ENCODE assay signal across 8 mouse cellular contexts in the genomic region with DNA sequence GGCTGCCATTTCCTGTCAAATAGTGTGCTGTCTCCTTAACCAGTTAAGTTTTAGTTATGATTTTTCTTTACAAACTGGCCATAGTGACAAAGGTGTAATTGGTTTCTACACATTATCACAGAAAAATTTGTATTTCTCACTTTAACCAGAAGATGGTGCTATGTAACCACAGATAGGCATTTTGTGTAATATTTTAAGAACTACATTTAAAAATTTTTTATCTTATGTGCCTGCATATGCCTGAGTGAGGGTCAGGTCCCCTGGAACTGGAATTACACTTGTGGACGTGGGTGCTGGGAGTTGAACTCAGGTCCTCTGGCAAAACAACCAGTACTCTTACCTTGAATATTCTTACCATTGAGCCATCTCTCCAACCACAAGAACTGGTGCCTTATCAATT. TPM values are rescaled to one million over a fixed set of nuclear protein-coding genes. Genes with fewer than 3 reads are reported as not detected.
DNase-seq lines count a peak whose midpoint lies in the region; ATAC-seq and TF ChIP-seq lines count a peak whose summit lies in the region.

No protein-coding gene starts in this region.

- intact Hi-C loops in left cerebral cortex, adult 2 months (cut with DNase I) = loop anchor here (1.0 to 5.0 kb wide), 2 partner anchors 344 to 482 kb away; no protein-coding TSS in a partner anchor

- H3K4me1 ChIP-seq in ES-E14 (ENCODE audit: control insufficient read depth in 2 of 2, insufficient read depth in 2 of 2, low read length in 2 of 2, poor library complexity in 1 of 2) = peaks cover 0 to 3% of the 10 kb centered on the region in 2 experiments; a peak in 1 of 4 replicates
- no peaks in the 10 kb centered on the region for H3K4me1 ChIP-seq in midbrain, postnatal 0 days (ENCODE audit: insufficient read depth, low read length)

- H3K4me2 ChIP-seq in midbrain, postnatal 0 days (ENCODE audit: low read depth, low read length, poor library complexity, severe bottlenecking) = no peak overlapping the region

- H3K9ac ChIP-seq in ES-E14 (ENCODE audit: insufficient read depth, low read depth, low read length, poor library complexity, severe bottlenecking) = no peak overlapping the region
- H3K9ac ChIP-seq in midbrain, postnatal 0 days (replicated peaks; ENCODE audit: low read length, poor library complexity, severe bottlenecking) = no peak overlapping the region

- in situ Hi-C loops in ES-E14 (cut with MboI; ENCODE audit: low sequenced_read_pairs in 2 of 2, unreplicated experiment in 2 of 2) = loop anchor here (10.0 to 25.0 kb wide), 3 partner anchors 304 to 344 kb away; no protein-coding TSS in a partner anchor

- H3K27ac ChIP-seq in left cerebral cortex, adult 2 months = no peak overlapping the region
- no peak overlapping the region for H3K27ac ChIP-seq in ES-E14 (ENCODE audit: insufficient read depth, low read depth, low read length, poor library complexity, severe bottlenecking)
- no peak overlapping the region for H3K27ac ChIP-seq in midbrain, postnatal 0 days (ENCODE audit: low read depth, low read length)

- no peaks in the 10 kb centered on the region for H3K9me3 ChIP-seq in ES-E14 (ENCODE audit: control insufficient read depth, insufficient read depth, low read depth, low read length)
- H3K9me3 ChIP-seq in midbrain, postnatal 0 days (ENCODE audit: low read length) = no peaks in the 10 kb centered on the region

- ATAC-seq in midbrain, postnatal 0 days (ENCODE audit: low FRiP score) = no peak

- H3K36me3 ChIP-seq in ES-E14 (ENCODE audit: control insufficient read depth, insufficient read depth, low read length, poor library complexity, severe bottlenecking) = peaks cover 25% of the 10 kb centered on the region
- H3K36me3 ChIP-seq in midbrain, postnatal 0 days (ENCODE audit: insufficient read depth, low read length) = peaks cover 3% of the 10 kb centered on the region; the same call in 1 of the 2 replicates

- TF ChIP-seq CTCF in left cerebral cortex, adult 2 months (IDR thresholded peaks at IDR 0.05) = peak; percentile 78
- TF ChIP-seq CTCF in midbrain, postnatal 0 days (IDR thresholded peaks at IDR 0.05) = peak; percentile 81

- DNase-seq in embryo, embryonic 10.5 days (ENCODE audit: low spot score) = peak; percentile 44
- DNase-seq in embryo, embryonic 9.5 days (ENCODE audit: extremely low spot score) = no peak
- no peak for DNase-seq in left cerebral cortex, adult 2 months (ENCODE audit: extremely low spot score in 1 of 2, low spot score in 2 of 2)
- no peak for DNase-seq in left cerebral cortex, adult 8-10 months (ENCODE audit: low spot score in 2 of 2)
- no peak for DNase-seq in ES-E14 (ENCODE audit: low read depth, low spot score)
- DNase-seq in midbrain, postnatal 0 days (ENCODE audit: low spot score) = peak; percentile 42
- DNase-seq in adrenal gland, postnatal 25 days = no peak
- no peak for DNase-seq in heart, adult 9 months (ENCODE audit: low spot score in 2 of 2)

- WGBS in midbrain, postnatal 0 days = 38% methylated on average over 1 of the region's 1 CpGs

- no peaks in the 10 kb centered on the region for H3K27me3 ChIP-seq in midbrain, postnatal 0 days (ENCODE audit: insufficient read depth, low read length)

- H3K4me3 ChIP-seq in left cerebral cortex, adult 2 months = no peak overlapping the region
- H3K4me3 ChIP-seq in ES-E14 (ENCODE audit: insufficient read depth in 1 of 2, low read depth in 1 of 2, low read length in 2 of 2, poor library complexity in 1 of 2, severe bottlenecking in 1 of 2) = no peak overlapping the region
- no peak overlapping the region for H3K4me3 ChIP-seq in midbrain, postnatal 0 days (ENCODE audit: low read depth, low read length)

TF ChIP-seq in ES-E14, 5 proteins besides CTCF, POLR2A, EP300 and RAD21:
- no peak for TF ChIP-seq ZNF384 (IDR thresholded peaks at IDR 0.05; ENCODE audit: low read depth, low read length)
- TF ChIP-seq ZC3H11A (IDR thresholded peaks at IDR 0.05; ENCODE audit: borderline replicate concordance, low read depth, low read length) = 0 out of 2 replicates have a peak, but pooled peaks have one; percentile 23

RNA-seq across cellular contexts. Expression of gene Nudt4, which starts 13.4 kb away (rescaled TPM):
- total RNA-seq in left cerebral cortex, adult 2 months (2021) = 100 to 1,000 TPM; 140 to 147 TPM
- 100 to 1,000 TPM; 125 to 146 (median 131) TPM for total RNA-seq in left cerebral cortex, adult 8-10 months (2022)
- total RNA-seq in ES-E14 (2012; rRNA removed) = 61.5 and 92.4 TPM in 2 replicates
- total RNA-seq in midbrain, postnatal 0 days (2014; rRNA removed) = 65.9 and 81.4 TPM in 2 replicates
- 53.1 and 58.5 TPM in 2 replicates for polyA plus RNA-seq in midbrain, postnatal 0 days (2015; fragmentation: Nextera tagmentation; extraction: Ambion mirVana)
- total RNA-seq in adrenal gland, postnatal 25 days (2021) = 140 and 146 TPM in 2 replicates

RNA-seq across cellular contexts. Expression of gene Ube2n, which starts 35.6 kb away (rescaled TPM):
- total RNA-seq in left cerebral cortex, adult 2 months (2021) = 100 to 1,000 TPM; 196 to 198 TPM
- 100 to 1,000 TPM; 181 to 234 (median 208) TPM for total RNA-seq in left cerebral cortex, adult 8-10 months (2022)
- total RNA-seq in ES-E14 (2012; rRNA removed) = 88.6 and 102 TPM in 2 replicates
- 230 and 286 TPM in 2 replicates for total RNA-seq in midbrain, postnatal 0 days (2014; rRNA removed)
- 321 and 322 TPM in 2 replicates for polyA plus RNA-seq in midbrain, postnatal 0 days (2015; fragmentation: Nextera tagmentation; extraction: Ambion mirVana)
- total RNA-seq in adrenal gland, postnatal 25 days (2021) = 131 and 145 TPM in 2 replicates

RNA-seq across cellular contexts. Expression of gene Mrpl42, which starts 48.8 kb away (rescaled TPM):
- total RNA-seq in left cerebral cortex, adult 2 months (2021) = 10 to 100 TPM; 69.0 to 71.2 TPM
- total RNA-seq in left cerebral cortex, adult 8-10 months (2022) = 10 to 100 TPM; 60.9 to 73.8 (median 65.8) TPM
- total RNA-seq in ES-E14 (2012; rRNA removed) = 134 and 163 TPM in 2 replicates
- 124 and 125 TPM in 2 replicates for total RNA-seq in midbrain, postnatal 0 days (2014; rRNA removed)
- 239 and 250 TPM in 2 replicates for polyA plus RNA-seq in midbrain, postnatal 0 days (2015; fragmentation: Nextera tagmentation; extraction: Ambion mirVana)
- total RNA-seq in adrenal gland, postnatal 25 days (2021) = 105 and 144 TPM in 2 replicates

Comparison
In these comparisons a context has a peak if more than half of its experiments do, and no peak if none do; other contexts are left out.
1. DNase-seq: peak in embryo, embryonic 10.5 days (single experiment) and midbrain, postnatal 0 days (single experiment); none in embryo, embryonic 9.5 days (single experiment), left cerebral cortex, adult 2 months (0 of 2), left cerebral cortex, adult 8-10 months (0 of 2), ES-E14 (single experiment), adrenal gland, postnatal 25 days (single experiment) and heart, adult 9 months (0 of 2).